Mouse (Mus musculus): ENCODE measurements at regions not wholly inside any gene's neighbourhood (a gene's known extent, or its start where the extent isn't known, plus 50 kb on each side); places are given as distances from the start of the nearest gene placed in this dataset.
A peak's percentile ranks its signal among the peaks of the same experiment; 100 is the strongest.

DNA sequence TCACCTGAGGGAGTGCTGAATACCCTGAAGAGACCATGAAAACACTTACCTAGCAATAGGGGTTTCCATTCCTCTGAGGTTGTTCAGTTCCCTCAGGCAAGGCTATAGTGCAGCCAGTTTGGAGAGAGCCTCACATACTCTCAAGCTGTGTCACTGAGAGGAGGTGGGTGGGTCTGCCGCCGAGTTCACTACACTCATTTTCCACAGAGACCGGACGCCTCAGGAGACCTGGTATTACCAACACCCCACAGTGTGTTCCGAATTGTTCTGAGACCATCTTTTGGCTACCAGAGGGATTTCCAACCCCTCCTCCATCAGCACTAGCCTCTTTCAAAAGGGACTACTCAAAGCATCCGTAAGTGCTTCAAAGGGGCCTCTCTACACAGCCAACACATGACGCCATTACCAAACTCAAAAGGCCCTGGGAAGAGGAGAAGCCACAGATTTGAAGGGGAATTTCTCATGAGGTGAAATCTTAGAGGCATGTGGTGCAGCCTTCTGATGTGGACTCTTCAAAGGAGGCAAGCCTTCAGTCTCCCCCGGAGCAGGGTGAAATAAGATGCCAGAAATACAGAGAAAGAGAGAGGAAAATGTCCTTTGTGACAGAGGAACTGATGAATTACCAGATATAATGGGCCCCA is 260.1 kb upstream of the Pabpc6 start:
- intact Hi-C loops (cut with DNase I) = no loop called here

GRCm38 (mm10) chr17:9927724-9928123 is 258.2 kb upstream of the Pabpc6 start:
- DNase-seq (ENCODE audit: low spot score in 2 of 2) = no peak
- intact Hi-C loops (cut with DNase I) = no loop called here

More for the DNA sequence above, 260.1 kb upstream of the Pabpc6 start:
- DNase-seq (ENCODE audit: low spot score in 2 of 2) = no peak

DNA sequence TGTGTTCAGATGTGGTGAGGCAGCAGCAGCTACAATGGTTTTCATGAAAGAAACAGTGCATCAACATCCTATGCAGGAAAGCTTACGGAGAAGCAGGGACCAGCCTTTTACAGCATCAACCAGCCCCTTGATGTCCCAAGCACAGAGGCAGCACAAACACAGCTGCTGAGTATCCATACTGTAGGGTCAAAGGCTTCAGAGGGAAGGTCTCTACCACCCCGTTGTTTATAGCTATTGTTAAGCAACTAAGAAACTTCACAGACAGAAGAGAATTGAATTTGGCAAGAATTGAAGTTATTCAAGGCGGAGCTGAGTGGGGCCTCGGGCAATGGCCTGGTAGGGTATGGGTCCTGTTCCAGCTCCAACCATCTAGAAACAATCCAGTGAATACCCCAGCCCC is 256.8 kb upstream of the Pabpc6 start:
- intact Hi-C loops (cut with DNase I) = no loop called here
- no peak for DNase-seq (ENCODE audit: low spot score in 2 of 2)

DNA sequence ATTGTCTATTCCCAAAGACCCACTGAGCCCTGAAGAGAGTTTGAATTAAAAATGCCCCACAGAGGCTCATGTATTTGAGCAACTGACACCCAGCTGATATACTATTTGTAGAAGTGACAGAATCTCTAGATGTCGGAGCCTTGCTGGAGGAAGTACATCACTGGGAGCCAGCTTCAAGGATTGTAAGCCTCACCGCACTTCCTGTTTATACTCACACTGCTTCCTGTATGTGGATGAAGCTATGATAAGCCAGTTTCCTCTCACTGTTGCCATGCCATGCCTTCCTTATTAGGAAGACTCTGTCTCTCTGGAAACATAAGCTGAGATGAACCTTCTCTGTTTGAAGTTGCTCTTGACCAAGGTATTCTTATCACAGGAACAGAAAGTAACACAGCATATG is 251.8 kb upstream of the Pabpc6 start:
- no peak for DNase-seq (ENCODE audit: low spot score in 2 of 2)
- intact Hi-C loops (cut with DNase I) = no loop called here

DNA sequence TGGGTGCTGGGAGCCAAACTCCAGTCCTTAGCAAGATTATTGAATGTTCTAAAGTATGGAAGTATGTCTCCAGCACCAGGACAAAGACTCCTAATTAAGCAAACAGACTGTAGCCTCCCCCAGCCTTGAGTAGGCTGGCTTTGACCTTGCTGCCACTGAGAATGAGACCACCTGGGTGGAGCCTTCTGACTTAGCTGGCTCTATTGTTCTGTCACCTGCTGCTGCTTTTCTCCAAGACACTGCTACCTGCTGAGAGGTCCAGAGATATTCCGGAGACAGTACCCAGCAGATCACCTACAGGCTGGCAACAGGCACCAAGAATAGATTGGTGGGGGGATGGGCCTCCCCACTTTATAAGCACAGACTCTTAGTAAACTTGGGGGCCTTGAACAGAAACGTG is 247.5 kb upstream of the Pabpc6 start:
- intact Hi-C loops (cut with DNase I) = no loop called here
- DNase-seq (ENCODE audit: low spot score in 2 of 2) = no peak

DNA sequence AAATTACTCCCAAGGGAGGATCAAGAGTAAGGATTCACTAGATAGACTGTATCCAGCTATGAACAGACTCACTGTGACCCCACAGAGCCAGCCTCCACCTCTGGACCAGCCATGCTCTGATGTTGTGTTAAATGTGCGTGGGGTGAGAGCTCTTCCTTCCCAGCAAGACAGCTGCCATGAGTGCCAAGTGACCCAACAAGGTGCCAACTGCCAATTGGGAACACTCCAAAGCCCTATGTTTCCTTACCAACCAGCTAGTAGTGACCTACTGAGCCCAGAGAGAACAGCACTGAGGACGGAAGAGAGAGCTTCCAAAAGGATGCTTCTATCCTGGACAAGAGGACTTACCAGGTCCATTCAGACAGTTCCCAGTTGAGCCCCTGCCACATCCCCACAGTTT is 241.3 kb upstream of the Pabpc6 start:
- intact Hi-C loops (cut with DNase I) = no loop called here
- DNase-seq (ENCODE audit: low spot score in 2 of 2) = no peak

GRCm38 (mm10) chr17:9907077-9907476 is 237.6 kb upstream of the Pabpc6 start:
- intact Hi-C loops (cut with DNase I) = loop anchor here (5.0 kb wide), 1 partner anchor 130 kb away; no protein-coding TSS in a partner anchor
- DNase-seq (ENCODE audit: low spot score in 2 of 2) = no peak

- peak; percentile 65 to 67 for DNase-seq (ENCODE audit: low spot score in 2 of 2)
- intact Hi-C loops (cut with DNase I) = loop anchor here (2.0 to 5.0 kb wide), 2 partner anchors 128 to 141 kb away; no protein-coding TSS in a partner anchor
These were observed 236.3 kb upstream of the Pabpc6 start for GRCm38 (mm10) chr17:9905501-9906462.

GRCm38 (mm10) chr17:9904525-9904991 is 235.0 kb upstream of the Pabpc6 start:
- intact Hi-C loops (cut with DNase I) = loop anchor here (2.0 kb wide), 1 partner anchor 140 kb away; no protein-coding TSS in a partner anchor
- no peak for DNase-seq (ENCODE audit: low spot score in 2 of 2)

DNA sequence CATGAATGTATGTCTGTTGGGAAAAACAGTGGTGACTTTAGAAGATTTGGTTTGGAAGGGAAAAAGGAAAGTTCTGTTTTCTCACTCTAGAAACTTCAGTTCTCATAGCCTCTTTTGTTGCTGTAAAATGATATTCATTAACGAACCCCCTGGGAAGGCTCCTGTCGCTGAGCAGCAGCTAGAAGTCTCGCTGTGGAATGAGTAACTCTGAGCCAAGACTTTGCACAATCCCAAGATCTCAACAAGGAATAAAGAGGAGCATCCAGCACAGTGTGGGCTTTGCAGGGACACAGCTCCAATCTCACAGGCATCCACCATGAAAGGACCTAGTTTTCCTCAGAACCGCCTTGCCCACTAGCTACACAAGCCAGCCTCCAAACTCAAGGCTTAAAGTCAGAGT is 233.8 kb upstream of the Pabpc6 start:
- no peak for DNase-seq (ENCODE audit: low spot score in 2 of 2)

DNA sequence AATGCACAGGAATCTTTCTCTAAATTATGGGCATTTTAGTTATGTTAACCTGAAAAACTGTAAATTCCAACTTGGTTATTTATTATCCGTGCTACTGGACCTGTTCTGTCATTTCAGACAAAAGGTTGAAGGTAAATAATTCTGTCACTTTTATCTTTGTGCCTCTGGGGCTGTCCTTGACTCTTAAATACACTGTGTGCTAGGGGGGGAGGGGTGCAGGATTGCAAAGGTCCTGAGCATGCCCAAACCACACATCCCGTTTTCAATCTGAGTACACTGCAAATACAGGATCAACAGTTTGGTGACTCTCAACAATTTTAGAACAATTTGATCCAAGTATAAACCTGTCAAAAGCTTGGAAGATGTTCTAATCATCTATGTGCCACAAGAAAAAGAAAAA is 227.4 kb upstream of the Pabpc6 start:
- intact Hi-C loops (cut with DNase I) = no loop called here
- DNase-seq (ENCODE audit: low spot score in 2 of 2) = no peak

More for the DNA sequence above, 233.8 kb upstream of the Pabpc6 start:
- intact Hi-C loops (cut with DNase I) = no loop called here

DNA sequence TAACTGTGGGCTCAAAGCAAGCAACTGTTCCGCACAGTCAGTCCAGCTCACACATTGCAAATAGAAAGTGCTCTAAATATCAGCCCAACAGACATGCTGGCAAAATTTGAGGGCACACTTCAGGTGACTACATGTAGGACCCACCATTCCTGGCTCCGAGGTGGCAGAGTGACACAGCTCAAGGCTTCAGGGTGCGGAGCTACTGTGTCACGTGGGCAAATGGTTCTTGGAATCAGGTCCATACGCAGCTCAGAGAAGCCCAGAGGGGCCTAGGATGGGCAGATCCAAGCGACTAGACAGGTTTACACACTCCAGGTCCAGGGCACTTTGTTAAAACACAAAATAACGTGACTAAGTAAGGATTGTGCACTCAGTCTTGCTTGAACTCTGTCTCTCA is 226.2 kb upstream of the Pabpc6 start:
- intact Hi-C loops (cut with DNase I) = no loop called here
- no peak for DNase-seq (ENCODE audit: low spot score in 2 of 2)

DNA sequence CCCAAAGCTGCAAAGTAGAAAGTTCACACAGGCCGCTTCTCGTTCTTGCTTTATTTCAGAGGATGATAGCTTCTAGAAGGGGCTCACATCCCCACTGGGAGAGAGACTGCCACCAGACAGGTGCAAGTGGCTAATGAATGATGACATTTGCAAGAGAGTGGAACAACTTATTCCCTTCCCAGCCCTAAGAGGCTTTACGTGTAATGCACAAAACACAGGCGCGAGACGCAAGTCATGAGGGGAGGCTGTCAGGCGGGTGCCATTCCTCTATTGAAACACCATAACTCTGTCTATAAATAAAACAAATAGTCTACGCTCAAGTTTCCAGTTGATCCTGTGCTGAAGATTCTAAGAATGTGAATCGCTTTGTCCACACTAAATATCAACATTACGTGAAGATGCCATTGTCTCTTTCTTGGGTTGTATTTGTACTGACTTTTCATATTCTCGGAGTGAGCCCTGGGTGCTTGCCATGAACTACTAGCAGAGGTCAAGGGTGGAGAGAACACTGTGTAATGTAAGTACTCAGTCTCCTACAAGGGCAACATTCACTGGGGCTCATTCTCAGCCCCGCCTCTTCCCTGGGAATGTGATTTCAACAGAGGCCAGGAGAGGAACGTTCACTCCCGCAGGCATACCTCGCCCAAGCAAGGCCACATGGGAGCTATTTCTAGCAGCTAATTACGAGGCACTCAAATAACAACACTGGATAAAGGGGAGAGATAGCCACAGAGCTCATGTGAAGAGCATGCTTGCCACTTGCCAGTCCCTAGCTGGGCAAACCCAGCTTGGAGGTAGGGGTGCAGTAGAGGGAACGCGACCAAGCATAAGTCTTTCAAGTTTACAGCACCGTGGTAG is 225.5 kb upstream of the Pabpc6 start:
- intact Hi-C loops (cut with DNase I) = no loop called here
- DNase-seq (ENCODE audit: low spot score in 2 of 2) = no peak

DNA sequence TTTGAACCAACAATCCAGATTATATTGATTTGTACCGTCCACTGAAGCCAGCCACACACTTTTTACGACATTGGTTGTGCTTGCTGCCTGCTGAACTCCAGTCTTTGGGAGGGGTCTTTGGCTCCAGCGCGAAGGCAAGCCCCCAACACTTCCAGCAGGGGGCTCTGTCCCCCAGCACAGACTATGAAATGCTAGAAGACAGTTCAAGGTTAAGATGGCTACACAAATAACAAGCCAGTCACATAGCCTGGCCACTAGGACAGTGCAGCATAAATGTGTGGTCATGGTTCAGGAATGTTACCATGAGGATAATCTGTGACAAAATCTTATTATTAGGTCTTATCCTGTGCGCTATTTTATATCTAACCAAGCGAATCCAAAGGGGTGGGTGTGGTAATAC is 224.4 kb upstream of the Pabpc6 start:
- intact Hi-C loops (cut with DNase I) = no loop called here
- no peak for DNase-seq (ENCODE audit: low spot score in 2 of 2)

GRCm38 (mm10) chr17:9892776-9893175 is 223.3 kb upstream of the Pabpc6 start:
- no peak for DNase-seq (ENCODE audit: low spot score in 2 of 2)
- intact Hi-C loops (cut with DNase I) = no loop called here

- intact Hi-C loops (cut with DNase I) = no loop called here
- no peak for DNase-seq (ENCODE audit: low spot score in 2 of 2)
These were observed 222.6 kb upstream of the Pabpc6 start for GRCm38 (mm10) chr17:9892141-9892540.

- intact Hi-C loops (cut with DNase I) = no loop called here
- no peak for DNase-seq (ENCODE audit: low spot score in 2 of 2)
These were observed 219.0 kb upstream of the Pabpc6 start for GRCm38 (mm10) chr17:9888494-9888893.

DNA sequence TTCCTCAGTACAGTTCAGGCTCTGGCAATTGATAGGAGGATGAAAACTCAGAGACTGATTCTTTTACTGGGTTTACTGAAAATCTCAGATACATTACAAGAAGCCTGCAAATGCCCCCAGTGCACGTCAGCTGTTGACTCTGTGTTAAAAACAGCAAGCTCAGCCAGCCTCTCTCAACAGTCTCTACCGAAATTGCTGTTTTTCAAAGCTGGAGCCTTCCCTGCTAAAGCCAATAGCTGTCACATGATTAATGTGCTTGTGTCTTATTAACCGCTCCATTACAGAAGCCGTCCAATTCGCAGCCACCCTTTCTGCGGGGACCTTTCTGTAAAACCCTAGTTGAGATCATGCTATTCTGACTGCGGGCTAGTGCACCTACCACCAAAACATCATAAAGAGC is 215.6 kb upstream of the Pabpc6 start:
- intact Hi-C loops (cut with DNase I) = no loop called here
- DNase-seq (ENCODE audit: low spot score in 2 of 2) = no peak

GRCm38 (mm10) chr17:9882639-9883226 is 213.2 kb upstream of the Pabpc6 start:
- intact Hi-C loops (cut with DNase I) = no loop called here
- no peak for DNase-seq (ENCODE audit: low spot score in 2 of 2)
